Mouse (Mus musculus) cerebellum, postnatal 25 days (tissue): Measurements from ENCODE around the gene Zfp518a.
A peak's percentile ranks its signal among the peaks of the same experiment; 100 is the strongest.

ENCODE experiments used
- DNase-seq, 2 experiments: peaks; one replicate each; pipeline ENCODE4 v3.0.0; 2021; ENCODE audit warnings: mixed read lengths in 2 of 2

Gene Zfp518a

DNA sequence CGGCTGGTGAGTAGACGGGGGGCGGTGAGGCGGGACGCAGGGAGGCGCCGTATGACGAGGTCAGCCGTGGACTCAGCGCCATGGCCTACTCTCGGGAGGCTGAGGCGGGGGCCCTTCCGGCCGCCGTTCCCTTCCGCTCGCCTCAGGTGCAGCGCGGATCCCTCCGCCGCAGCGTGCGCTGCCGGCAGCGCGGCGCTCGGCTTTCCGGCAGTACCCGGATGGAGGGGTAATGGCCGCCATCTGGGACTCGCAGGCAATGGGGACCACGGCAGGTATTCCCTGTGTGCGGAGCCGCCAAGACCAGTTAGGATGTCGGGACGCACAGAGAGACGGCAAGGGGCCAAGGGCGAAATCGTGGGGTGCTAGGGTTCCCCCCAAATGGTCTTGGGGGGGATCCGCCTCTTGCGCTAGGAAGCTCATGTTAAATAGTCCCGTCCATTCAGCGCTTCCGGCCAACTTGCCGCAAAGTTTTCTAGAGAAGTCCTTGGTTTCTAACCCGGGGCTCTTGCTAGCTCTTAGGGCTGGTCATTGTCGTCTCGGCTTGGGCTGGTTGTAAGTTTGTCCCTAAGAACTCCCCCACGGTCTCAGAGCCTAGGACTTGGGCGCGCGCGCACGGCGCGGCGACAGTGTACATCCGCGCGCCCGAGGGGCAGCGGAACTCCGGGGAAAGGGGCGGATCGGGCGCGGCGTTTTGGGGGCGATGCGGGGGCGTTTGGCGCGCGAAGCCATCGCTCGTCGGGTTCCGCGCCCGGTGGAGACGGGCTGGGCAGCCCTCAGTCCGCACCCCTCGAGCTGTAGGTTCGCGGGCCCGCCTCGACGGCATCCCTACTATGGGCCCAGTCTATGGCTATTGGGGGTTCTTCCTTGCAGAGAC lies at the start of gene Zfp518a:
Gene Zfp518a (plus strand): TSS at position 187 of the 874 bp plus-strand sequence.
- peak; percentile 94 to 95 for DNase-seq

DNA sequence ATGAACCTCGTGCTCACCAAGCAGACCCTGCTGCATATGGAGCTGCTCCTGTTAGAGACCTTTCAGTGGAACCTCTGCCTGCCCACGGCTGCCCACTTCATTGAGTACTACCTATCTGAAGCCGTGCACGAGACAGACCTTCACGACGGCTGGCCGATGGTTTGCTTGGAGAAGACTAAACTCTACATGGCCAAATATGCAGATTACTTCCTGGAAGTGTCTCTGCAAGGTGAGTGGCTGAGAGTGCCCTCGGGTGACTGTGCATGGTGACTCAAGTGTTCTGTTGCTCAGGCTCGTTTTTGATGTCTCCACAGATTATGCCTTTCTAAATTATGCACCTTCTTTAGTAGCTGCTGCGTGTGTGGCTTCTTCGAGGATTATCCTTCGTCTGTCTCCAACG lies 49.8 kb upstream of the Zfp518a start:
- no peak for DNase-seq

DNA sequence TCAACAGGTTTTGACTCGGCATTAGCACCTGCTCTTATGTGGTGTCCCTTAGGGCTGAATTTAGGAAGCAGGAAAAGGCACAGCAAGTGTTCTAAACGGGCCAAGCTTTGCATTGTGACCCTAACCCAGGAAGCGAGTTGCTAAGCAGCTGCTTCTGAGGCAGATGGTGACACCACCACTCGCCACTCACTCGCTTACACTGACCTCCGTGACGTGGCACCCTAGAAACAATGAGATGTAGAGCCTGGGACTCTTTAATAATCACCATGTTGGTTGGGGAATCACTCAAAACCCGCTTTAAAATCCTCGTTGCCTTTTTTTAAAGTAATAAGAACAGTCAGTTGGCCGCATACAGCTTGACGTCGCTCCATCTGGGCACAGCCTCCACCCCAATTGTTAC lies 45.1 kb upstream of the Zfp518a start:
- no peak for DNase-seq

DNA sequence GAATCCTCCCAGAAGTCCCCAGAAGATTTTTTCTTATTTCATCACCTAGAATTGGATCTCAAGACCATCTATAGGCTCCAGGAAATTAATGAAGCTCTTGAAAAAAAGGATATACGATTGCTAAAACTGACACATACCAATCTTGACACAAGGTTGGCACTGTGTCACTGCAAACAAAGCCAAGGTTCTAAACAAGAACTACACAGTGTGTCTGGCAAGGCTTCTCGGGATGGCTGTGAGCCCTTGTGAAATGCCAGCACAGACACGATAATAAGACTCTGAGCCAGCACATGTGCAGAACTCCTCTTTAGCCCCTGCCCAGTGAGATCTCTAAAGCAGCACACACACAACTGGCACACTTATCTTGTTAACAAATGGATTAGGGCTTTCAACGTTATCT lies 35.0 kb upstream of the Zfp518a start:
- peak; percentile 45 to 62 for DNase-seq

- no peak for DNase-seq
Observed at GRCm38 (mm10) chr19:40868284-40868683, 26.2 kb upstream of the Zfp518a start.

DNA sequence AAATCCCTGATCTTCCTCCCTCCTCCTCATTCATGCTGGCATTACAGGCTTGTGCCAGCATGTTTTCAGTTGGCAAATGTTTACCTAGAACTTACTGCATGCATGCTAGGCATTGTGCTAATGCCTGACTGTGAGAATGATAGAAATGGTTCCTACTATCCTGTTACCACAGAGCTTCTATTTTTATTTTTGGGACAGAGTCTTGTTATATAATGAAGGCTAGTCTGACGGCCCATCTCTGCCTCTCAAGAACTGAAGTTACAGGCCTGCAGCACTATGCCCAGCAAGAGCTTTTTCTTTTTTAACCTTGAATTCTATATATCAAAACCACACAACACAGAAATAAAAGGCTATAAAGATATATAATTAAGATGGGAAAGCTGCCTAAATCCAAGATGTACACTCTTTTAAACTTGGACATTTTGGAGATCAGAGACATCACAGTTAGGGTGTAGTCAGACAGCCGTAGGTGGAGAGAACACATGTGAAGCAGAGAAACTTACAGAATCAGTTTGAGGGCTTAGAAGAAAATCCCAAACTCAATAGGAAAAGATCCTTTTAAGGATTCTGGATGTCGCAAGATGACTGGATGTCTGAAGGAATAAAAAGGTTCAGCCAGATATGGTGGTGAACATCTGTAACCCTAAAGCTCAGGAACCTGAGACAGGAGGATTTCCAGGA lies 24.9 kb upstream of the Zfp518a start:
- no peak for DNase-seq

DNA sequence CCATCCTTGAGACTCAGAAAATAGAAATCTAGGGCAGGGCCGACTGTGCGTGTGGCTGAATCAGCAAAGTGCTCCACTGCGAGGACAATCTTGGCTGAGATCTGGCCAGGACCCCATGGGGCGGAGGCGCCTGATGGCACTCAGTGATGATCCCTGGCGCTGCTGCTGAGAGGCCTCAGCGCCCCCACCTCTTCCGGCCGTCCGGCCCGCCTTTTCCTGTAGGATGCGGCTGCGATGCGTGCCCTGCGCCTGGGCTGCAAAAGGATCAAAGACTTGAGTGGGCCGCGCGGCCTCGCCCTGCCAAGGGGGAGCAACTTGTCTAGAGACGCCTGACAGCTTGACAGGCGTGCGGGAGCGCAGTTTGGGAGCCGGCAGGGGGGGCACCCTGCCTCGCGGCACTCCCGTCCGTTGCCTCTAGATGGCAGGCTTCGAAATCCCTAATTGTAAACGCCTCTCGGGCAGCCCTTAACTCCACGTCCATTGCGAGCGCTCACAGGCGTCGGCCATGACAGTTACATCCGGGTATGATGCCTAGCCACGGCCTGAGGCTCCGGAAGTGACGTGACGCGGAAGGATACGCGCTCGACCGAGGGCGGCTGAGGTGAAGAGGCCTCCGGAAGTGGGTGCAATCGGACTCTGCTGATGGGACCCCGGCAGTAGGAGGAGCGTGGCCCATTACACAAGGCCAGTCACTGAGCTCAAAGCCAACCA lies 21.4 kb upstream of the Zfp518a start:
- peak; percentile 95 to 96 for DNase-seq

DNA sequence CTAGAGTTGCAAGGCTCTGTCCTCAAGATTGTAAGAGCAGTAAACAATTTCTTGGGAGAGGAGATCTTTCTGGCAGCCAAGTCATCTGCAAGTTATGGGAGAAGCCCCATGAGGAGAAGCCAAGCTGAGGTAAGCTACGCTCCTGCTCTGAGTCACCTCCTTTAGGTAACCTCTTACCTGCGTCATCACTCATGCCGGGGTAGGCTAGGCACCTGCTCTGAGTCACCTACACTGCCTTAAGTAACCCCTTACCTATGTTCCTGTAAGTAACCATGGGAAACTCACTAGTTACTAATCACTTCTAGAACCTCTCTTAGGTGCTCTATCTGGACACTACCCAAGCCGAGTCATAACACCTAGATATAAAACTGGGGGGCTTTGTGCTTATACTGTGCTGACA lies 12.8 kb upstream of the Zfp518a start:
- no peak for DNase-seq

- no peak for DNase-seq
Observed at GRCm38 (mm10) chr19:40888887-40889286, 5.6 kb upstream of the Zfp518a start.

- DNase-seq, result no peak
Observed at GRCm38 (mm10) chr19:40894071-40894506, 416 bp upstream of the Zfp518a start.

GRCm38 (mm10) chr19:40895393-40895703 lies 843 bp downstream of the Zfp518a start:
- no peak for DNase-seq

DNA sequence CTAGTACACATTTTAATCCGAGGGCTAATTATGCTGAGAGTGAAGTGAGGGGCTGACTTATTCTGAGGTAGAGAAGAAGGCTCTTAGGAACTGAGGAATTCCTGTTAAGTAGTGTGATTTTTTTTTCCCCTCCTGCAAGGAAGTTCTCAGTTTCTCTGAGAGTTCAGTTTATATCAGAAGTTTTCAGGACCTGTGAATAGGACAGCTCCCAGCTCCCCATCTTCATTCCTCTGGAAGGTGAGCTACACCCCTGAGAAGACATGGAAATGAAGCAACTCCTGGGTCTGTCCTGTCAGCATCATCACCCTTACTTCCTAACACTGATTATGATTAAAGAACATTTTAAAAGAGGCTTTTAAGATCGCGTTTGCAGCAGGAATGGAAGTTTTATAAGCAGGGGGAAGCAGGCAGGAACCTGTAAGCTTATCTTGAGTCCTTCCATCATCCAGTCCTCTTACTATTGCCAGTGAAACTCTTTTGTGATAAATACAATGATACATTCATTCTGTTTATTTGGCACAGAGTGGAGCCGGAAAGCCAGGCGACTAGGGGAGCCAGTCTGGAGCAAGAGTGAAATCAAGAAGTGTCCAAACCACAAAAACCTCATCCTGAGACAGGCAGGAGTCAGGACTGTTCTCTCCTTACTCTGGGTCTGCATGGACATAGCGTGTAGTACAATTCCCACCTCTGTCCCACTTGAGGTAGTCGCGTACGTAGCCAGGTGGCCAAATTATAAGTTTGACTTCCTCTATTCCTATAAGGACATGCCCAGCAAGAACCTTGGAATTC lies 37.3 kb downstream of the Zfp518a start:
- no peak for DNase-seq

- no peak for DNase-seq
Observed at GRCm38 (mm10) chr19:40935376-40935775, 40.9 kb downstream of the Zfp518a start.

DNA sequence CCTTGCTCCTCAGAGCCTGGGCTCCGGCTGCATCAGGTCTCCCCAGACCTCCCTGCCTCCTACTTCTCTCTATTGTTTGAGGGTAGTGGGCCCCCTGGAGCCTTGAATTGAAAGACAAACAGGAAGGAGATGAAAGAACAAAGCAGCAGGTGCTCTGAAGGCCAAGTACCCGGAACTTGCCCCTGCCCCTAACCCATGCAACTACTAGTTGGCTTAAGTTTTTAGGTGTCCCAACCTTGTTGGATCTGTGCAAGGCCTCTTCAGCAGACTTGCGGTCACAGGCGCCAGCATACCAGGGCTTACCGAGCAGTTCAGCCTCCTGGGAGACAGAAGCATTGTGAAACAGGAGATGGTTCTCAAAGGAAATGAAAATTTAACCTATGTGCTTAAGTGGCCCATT lies 41.5 kb downstream of the Zfp518a start:
- DNase-seq, result no peak

DNA sequence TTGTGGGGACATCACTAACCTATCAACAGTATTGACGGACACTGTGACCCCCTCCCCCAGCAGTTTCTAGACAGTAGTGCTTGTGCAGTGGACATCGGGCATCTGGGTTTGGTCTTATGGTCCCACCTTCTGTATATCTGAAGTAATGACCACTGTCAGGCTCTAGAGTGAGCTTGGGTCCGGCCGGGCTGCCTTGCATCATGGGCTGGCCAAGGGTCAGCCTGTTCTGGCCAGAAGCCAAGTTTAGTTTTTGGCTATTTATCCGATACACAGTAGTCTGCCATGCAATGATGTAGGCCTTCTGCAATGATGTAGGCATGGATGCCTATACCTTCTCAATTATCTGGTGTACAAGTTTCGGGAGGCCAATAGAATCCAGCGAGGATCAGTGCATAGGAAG lies 49.0 kb downstream of the Zfp518a start:
- DNase-seq, result no peak

DNA sequence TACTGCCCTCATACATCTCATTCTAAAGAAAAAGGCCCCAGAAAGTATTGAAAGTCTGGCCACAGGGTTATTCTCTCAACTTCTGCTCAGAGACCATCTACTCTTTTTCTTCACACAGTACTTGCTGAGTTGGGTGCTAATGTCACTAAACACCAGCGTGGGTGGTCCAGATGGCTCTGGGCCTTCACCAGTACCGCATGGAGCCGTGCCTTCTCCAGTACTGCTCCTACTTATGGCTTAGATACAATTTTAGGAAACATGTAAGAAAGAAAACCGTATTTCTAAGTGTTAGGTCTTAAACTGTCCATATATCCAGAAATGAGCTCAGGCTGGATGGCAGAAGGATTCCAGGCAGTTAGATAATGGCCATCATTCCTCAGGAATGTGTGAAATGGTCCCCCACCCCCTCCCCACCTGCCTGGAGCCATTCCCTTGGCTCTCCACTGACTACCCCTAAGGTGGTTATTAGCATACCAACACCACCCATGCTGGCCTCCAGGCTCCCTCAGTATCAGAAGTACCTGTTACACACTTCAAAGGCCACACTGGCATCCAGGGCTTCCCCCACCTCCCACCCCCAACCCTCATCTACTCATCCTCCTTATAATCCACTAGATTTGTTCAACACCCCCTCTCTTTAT lies 52.6 kb downstream of the Zfp518a start:
- no peak for DNase-seq

DNA sequence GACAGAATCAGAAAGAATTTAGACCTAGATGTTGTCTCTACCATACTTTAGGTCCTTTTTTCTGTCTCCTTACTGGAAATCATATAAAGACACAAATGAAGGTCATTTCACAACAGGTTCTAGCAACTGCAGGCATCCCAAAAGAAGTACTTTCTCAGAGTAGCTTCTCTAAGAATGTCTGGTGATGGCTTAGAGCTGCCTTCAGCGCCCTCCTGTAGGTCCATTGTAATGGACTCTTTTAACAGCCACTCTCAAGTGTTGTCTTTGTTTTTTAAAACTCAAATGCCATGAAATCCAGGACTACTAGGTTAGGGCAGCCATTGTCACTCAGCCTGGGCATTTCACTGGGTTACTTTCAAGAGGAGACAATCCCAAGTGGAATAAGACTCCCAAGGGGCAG lies 64.5 kb downstream of the Zfp518a start:
- DNase-seq, result no peak

DNA sequence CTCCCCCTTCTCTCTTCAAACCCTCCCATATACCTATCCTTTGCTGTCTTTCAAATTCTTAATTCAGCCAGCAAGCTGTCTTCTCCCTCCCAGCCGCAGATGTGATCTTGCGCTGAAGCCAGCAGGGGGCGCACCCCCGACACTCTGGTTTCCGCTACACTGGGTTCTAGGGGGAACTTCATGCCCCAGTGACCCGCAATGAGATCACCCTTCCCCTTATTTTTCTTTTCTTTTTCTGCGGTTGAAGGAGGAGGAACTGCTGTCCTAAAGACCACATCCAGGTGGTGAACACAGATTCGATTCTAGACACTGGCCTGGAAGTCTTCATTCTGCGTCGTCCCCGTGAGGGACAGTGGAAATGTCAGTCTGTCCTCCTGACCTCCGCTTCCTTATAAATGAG lies 68.5 kb downstream of the Zfp518a start:
- peak; percentile 12 to 36 for DNase-seq

DNA sequence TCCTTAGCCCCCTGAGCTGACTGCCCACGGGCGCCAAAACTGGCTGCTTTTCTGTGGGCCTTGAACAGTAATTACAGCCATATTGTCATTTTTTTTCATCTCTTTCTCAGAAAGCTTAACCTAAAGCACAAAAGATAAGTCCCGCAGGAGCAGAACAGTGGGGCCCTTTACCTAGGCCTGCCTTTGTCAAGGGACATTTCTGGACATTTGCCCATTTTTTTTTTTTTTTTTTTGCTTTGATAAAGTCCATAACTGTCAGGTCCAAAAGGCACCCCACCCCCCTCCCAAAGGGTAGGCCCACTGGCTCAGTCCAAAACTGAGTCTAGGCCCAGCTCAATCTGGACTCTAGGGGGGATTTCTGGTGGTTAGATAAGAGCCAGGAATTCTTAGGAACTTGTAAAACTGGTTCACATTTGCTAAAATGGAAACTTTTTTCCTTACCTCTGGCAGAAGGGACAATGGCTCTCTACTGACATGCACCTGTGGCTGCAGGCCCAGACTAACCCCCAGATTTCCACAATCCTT lies 69.9 kb downstream of the Zfp518a start:
- DNase-seq, result no peak

GRCm38 (mm10) chr19:40964936-40965850 lies 70.7 kb downstream of the Zfp518a start:
- no peak for DNase-seq
